Mouse (Mus musculus): ENCODE data around the gene Icam2. TPM values are rescaled to one million over a fixed set of nuclear protein-coding genes. Genes with fewer than 3 reads are reported as not detected.

Gene Icam2
- 2.3 and 19.4 TPM in 2 replicates for polyA plus RNA-seq (2012; ENCODE audit: insufficient read depth, low replicate concordance)

DNA sequence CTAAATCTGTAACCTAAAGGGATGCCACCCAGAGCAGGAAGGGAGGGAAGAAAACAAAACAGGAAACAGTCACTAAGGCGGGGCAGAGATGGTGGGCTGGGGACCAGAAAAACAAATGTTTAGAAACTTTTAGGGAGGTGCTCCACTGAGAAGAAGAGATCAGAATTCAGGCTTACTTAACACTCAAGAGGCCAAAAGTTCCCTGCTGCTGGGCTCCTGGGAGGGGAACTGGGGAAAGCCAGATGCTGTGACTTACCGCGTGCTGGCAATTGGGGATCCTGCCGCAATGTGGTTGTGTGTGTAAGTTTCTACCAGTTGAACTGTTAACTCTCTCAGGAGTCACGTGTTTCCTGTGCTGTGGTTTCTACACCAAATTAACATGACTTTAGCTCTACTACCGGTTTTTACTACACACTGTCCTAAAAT lies at the start of gene Icam2:
TSS of gene Icam2 (minus strand) at position 285 of the 426 bp plus-strand sequence.
- Histone ChIP-seq H3K4me3 (replicated peaks) (peak within 1 kb of the TSS; percentile 85), H3K36me3 (replicated peaks; ENCODE audit: low read length) (no peaks in the 10 kb centered on the region), H3K27me3 (replicated peaks) (no peaks in the 10 kb centered on the region), H3K4me1 (peaks cover 86% of the 10 kb centered on the region), H3K9me3 (no peaks in the 10 kb centered on the region)
- TF ChIP-seq FLI1 (IDR thresholded peaks at IDR 0.05; ENCODE audit: low read length) (no peak), GATA1 (IDR thresholded peaks at IDR 0.05; ENCODE audit: borderline replicate concordance, low read length) (no peak)

DNA sequence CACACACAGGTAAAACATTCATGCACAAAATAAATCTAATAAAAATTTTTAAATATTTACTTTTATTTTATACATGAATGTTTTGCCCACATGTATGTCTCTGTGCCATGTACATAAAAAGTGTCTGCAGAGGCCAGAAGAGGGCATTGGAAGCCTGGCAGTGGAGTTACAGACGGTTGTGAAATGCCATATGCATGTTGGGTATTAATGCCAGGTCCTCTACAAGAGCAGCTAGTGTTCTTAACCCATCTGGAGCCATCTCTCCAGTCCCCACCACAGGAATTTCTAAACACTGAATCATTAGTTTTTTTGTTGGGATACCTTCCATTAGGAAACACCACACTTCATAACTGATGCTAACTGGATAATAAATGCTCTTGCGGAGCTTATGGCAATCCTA lies 49.7 kb upstream of the Icam2 start:
- no peak overlapping the region for H3K4me3 ChIP-seq (replicated peaks)
- TF ChIP-seq FLI1 (IDR thresholded peaks at IDR 0.05; ENCODE audit: low read length) (no peak), GATA1 (IDR thresholded peaks at IDR 0.05; ENCODE audit: borderline replicate concordance, low read length) (no peak)
- no peaks in the 10 kb centered on the region for H3K9me3 ChIP-seq
- no peaks in the 10 kb centered on the region for H3K27me3 ChIP-seq (replicated peaks)
- peaks cover 51% of the 10 kb centered on the region for H3K36me3 ChIP-seq (replicated peaks; ENCODE audit: low read length)
- peaks cover 33% of the 10 kb centered on the region for H3K4me1 ChIP-seq

DNA sequence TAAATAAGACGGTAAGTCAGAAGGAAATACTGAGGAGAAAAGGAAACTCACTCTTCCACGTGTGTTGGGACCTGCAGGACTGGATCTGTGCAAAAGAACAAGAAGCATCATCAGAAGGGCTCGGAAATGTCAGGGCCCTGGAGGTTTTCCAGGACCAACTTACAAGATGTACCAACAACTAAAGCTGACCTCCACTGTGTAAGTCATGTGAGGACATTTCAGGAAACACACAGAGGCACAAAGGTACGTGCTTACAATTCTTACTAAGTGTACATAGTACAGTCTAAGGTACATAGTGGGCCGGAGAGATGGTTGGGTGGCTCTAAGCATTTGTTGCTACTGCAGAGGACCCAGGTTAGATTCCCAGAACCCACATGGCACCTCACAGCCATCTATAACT lies 49.2 kb upstream of the Icam2 start:
- TF ChIP-seq GATA1 (IDR thresholded peaks at IDR 0.05; ENCODE audit: borderline replicate concordance, low read length): no peak
- no peak for TF ChIP-seq FLI1 (IDR thresholded peaks at IDR 0.05; ENCODE audit: low read length)
- Histone ChIP-seq H3K4me1 (peaks cover 33% of the 10 kb centered on the region), H3K9me3 (no peaks in the 10 kb centered on the region), H3K4me3 (replicated peaks) (no peak overlapping the region), H3K27me3 (replicated peaks) (no peaks in the 10 kb centered on the region), H3K36me3 (replicated peaks; ENCODE audit: low read length) (peaks cover 56% of the 10 kb centered on the region)

DNA sequence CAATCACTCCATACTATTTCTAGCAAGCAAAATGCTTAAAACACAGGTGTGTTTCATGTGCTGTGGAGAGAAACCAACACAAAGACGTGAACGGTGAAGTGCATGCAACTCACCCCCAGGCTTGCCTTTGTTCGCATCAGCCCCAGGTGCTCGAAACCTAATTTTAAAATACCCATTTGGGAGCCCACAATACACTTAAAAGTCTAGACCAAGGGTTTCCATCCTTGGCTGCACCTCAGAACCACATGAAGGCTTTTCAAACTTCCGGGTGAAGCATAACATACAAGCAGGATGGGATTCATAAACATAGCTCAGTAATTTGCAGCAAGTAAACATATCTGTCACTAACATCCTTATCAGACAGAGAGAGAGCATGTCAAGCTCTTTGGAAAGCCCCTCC lies 42.5 kb upstream of the Icam2 start:
- no peaks in the 10 kb centered on the region for H3K9me3 ChIP-seq
- H3K36me3 ChIP-seq (replicated peaks; ENCODE audit: low read length): peaks cover 85% of the 10 kb centered on the region
- H3K4me3 ChIP-seq (replicated peaks): no peak overlapping the region
- H3K4me1 ChIP-seq: peaks cover 28% of the 10 kb centered on the region
- TF ChIP-seq GATA1 (IDR thresholded peaks at IDR 0.05; ENCODE audit: borderline replicate concordance, low read length): no peak
- TF ChIP-seq FLI1 (IDR thresholded peaks at IDR 0.05; ENCODE audit: low read length): no peak
- H3K27me3 ChIP-seq (replicated peaks): no peaks in the 10 kb centered on the region

DNA sequence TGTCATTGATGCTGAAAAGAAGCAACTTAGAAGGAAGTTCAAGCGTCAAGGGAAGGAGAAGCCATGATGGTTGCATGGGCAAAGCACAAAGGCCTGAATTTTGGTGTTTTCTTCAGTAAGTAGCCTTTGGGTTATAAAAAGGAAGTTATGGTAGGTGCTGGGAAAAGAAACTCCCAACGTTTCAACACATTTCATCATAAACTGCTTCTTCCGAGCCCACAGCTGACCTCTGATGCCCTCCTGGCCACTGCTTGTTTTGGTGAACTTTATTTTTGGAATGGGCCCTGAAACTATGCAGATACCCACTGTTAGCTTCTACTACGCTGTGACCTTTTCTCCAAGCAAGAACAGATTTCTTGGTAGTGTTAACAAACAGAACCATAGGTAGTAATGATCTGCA lies 41.8 kb upstream of the Icam2 start:
- no peak overlapping the region for H3K4me3 ChIP-seq (replicated peaks)
- TF ChIP-seq FLI1 (IDR thresholded peaks at IDR 0.05; ENCODE audit: low read length) (no peak), GATA1 (IDR thresholded peaks at IDR 0.05; ENCODE audit: borderline replicate concordance, low read length) (no peak)
- H3K9me3 ChIP-seq: no peaks in the 10 kb centered on the region
- no peaks in the 10 kb centered on the region for H3K27me3 ChIP-seq (replicated peaks)
- peaks cover 83% of the 10 kb centered on the region for H3K36me3 ChIP-seq (replicated peaks; ENCODE audit: low read length)
- peaks cover 28% of the 10 kb centered on the region for H3K4me1 ChIP-seq

DNA sequence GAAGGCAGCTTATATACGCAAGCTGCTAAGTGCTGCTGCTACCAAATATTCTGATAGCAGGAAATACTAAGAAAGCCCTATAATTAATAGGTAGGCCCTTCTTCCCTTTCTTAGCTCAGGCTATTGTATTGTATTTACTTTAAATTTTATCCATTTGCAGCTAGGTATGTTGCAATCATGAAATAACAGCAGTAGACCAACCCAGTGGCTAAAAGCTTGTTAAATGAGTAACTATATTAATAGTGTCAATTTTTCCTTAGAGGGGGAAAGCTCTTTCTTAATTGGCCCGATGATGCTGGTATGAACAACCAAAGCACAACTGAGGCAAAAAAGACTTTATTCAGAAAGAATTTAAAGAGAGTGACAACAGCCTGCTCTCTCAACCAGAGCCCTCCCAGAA lies 40.7 kb upstream of the Icam2 start:
- peaks cover 79% of the 10 kb centered on the region for H3K36me3 ChIP-seq (replicated peaks; ENCODE audit: low read length)
- H3K27me3 ChIP-seq (replicated peaks): no peaks in the 10 kb centered on the region
- H3K9me3 ChIP-seq: no peaks in the 10 kb centered on the region
- peaks cover 28% of the 10 kb centered on the region for H3K4me1 ChIP-seq
- H3K4me3 ChIP-seq (replicated peaks): peak overlapping the region; percentile 5
- TF ChIP-seq GATA1 (IDR thresholded peaks at IDR 0.05; ENCODE audit: borderline replicate concordance, low read length): no peak
- TF ChIP-seq FLI1 (IDR thresholded peaks at IDR 0.05; ENCODE audit: low read length): no peak

DNA sequence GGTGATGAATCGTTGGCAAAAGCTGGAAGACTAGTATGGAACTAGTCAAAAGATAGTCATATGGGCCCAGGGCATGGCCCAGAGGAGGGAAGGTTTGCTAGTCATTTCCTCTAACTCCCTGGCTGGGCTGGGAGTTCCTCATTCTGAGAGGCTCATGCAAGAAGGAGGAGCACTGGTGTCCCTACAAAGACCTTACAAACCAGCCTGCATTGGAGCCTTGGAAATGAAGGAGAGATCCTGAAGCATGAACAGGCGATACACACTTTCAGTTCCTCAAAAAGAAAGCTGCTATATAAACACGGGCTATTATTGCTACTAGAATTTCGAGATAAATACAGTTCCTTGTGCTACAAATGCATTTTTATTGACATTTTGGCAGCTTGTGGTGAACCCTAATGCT lies 40.2 kb upstream of the Icam2 start:
- H3K4me1 ChIP-seq: peaks cover 28% of the 10 kb centered on the region
- no peaks in the 10 kb centered on the region for H3K27me3 ChIP-seq (replicated peaks)
- TF ChIP-seq GATA1 (IDR thresholded peaks at IDR 0.05; ENCODE audit: borderline replicate concordance, low read length): no peak
- TF ChIP-seq FLI1 (IDR thresholded peaks at IDR 0.05; ENCODE audit: low read length): no peak
- H3K36me3 ChIP-seq (replicated peaks; ENCODE audit: low read length): peaks cover 79% of the 10 kb centered on the region
- no peaks in the 10 kb centered on the region for H3K9me3 ChIP-seq
- H3K4me3 ChIP-seq (replicated peaks): peak overlapping the region; percentile 54

DNA sequence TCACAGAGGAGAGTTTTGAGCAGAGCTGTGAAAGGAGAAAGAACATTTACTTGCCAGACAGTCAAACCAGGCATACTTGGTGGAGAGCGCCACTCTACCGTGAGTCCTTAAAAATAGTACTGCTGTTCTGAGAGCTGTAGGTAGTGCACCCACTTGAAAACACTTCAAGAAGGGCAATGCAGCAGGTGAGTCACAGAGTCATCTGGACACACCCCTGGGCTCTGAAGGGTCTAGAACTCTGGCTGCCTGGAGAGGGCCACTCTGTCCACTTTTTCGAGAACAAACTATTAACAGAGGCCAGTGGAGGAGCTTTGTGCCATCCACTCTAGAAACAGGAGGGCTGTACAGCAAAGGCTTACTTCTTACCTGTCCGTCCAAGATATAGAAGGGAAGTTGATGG lies 38.6 kb upstream of the Icam2 start:
- no peaks in the 10 kb centered on the region for H3K27me3 ChIP-seq (replicated peaks)
- TF ChIP-seq FLI1 (IDR thresholded peaks at IDR 0.05; ENCODE audit: low read length): no peak
- TF ChIP-seq GATA1 (IDR thresholded peaks at IDR 0.05; ENCODE audit: borderline replicate concordance, low read length): no peak
- peaks cover 77% of the 10 kb centered on the region for H3K36me3 ChIP-seq (replicated peaks; ENCODE audit: low read length)
- peaks cover 28% of the 10 kb centered on the region for H3K4me1 ChIP-seq
- no peak overlapping the region for H3K4me3 ChIP-seq (replicated peaks)
- no peaks in the 10 kb centered on the region for H3K9me3 ChIP-seq

DNA sequence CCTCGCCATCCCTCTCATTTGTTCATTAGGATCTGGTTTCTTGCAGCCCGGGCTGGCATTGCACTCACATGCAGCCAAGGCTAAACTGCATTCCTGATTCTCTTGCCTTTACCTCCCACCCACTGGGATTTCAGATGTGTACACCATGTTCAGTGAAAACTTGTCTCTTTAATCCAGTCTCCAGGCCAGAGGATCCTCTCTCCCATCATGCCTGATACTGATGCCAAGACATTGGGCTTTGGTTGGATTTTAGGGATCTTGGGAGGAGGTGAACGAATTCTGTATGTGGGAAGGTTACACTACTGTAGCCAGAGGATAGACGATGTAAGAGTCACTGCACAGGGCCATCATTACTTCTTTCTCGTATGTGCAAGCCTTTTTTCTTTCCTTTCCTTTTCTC lies 37.3 kb upstream of the Icam2 start:
- Histone ChIP-seq H3K36me3 (replicated peaks; ENCODE audit: low read length) (peaks cover 76% of the 10 kb centered on the region), H3K4me3 (replicated peaks) (no peak overlapping the region), H3K9me3 (no peaks in the 10 kb centered on the region), H3K4me1 (peaks cover 32% of the 10 kb centered on the region), H3K27me3 (replicated peaks) (no peaks in the 10 kb centered on the region)
- TF ChIP-seq GATA1 (IDR thresholded peaks at IDR 0.05; ENCODE audit: borderline replicate concordance, low read length) (no peak), FLI1 (IDR thresholded peaks at IDR 0.05; ENCODE audit: low read length) (no peak)

DNA sequence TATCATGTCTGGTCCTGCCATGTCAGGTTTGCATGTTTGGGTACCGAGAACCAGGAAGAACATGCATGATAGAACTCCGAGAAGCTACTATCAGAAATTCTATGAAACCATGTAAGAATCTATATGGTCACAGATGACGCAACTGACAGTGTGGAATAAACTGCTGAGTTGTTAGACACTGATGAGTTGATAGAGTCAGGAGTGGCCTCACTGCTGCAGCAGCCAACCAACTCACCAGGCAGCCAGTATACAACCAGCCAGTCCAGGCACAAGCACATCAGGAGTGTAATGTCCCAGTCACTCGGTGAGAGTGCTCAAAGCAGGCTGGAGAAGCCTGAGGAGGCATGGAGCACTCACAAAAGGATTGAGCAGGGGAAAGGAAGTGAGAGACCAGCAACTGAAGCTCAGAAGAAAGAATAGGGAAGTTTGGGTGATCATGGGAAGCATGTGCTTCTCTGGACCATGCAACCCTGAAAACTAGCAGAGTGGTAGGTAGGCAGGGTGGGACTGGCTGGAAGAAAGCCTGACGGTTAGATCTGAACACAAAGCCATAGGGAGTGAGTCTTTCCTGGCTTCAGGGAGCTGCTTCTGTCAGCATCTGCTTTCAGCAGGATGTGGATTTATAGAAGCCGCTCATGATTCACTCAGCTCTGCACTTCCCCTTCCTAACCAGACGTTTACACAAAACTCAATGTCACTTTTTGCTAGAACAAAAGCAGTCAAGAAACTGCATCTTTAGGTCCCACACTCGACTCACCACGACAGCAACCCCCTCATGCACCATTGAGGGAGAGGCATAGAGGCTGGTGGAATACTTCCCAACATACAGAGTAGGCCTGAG lies 31.6 kb upstream of the Icam2 start:
- TF ChIP-seq GATA1 (IDR thresholded peaks at IDR 0.05; ENCODE audit: borderline replicate concordance, low read length): no peak
- TF ChIP-seq FLI1 (IDR thresholded peaks at IDR 0.05; ENCODE audit: low read length): no peak
- H3K4me3 ChIP-seq (replicated peaks): peak overlapping the region; percentile 50
- peaks cover 48% of the 10 kb centered on the region for H3K4me1 ChIP-seq

More for the DNA sequence above, 31.6 kb upstream of the Icam2 start:
- Histone ChIP-seq H3K36me3 (replicated peaks; ENCODE audit: low read length) (peaks cover 88% of the 10 kb centered on the region), H3K9me3 (no peaks in the 10 kb centered on the region), H3K27me3 (replicated peaks) (no peaks in the 10 kb centered on the region)
